Mouse (Mus musculus) brain, embryonic 14.5 days (tissue): ENCODE data around the gene Glyctk. TPM values are rescaled to one million over a fixed set of nuclear protein-coding genes. Genes with fewer than 3 reads are reported as not detected.

Experiments
- DNase-seq: peaks from one replicate; pipeline ENCODE4 v3.0.0-alpha.2; 2011; ENCODE audit warnings: low read depth
- CTCF ChIP-seq: fragments of 200-500 bp; IDR thresholded peaks from 2 replicates; pipeline ENCODE4 v1.5.1; 2012; ENCODE audit warnings: inconsistent platforms, mild to moderate bottlenecking, moderate library complexity, borderline replicate concordance; ENCODE audit not compliant: insufficient read depth, insufficient read length; ENCODE audit errors: extremely low read depth
- POLR2A ChIP-seq: fragments of 200-500 bp; IDR thresholded peaks from 2 replicates; pipeline ENCODE4 v1.6.1; 2012; ENCODE audit warnings: mild to moderate bottlenecking, inconsistent platforms, borderline replicate concordance; ENCODE audit not compliant: poor library complexity, insufficient read depth, insufficient read length, severe bottlenecking; ENCODE audit errors: extremely low read depth
- polyA plus RNA-seq: library from polyadenylated mRNA; depleted of rRNA; stranded (reverse); fragments of >200 nt; gene quantifications from 2 replicates; pipeline ENCODE4 v1.2.3, GENCODE M21; 2012

Glyctk gene
- polyA plus RNA-seq, 1 experiment: 1.3 TPM

- no peak for TF ChIP-seq CTCF
- TF ChIP-seq POLR2A: no peak
- no peak for DNase-seq
Observed at GRCm38 (mm10) chr9:106156921-106157622, 866 bp downstream of the Glyctk start.

DNA sequence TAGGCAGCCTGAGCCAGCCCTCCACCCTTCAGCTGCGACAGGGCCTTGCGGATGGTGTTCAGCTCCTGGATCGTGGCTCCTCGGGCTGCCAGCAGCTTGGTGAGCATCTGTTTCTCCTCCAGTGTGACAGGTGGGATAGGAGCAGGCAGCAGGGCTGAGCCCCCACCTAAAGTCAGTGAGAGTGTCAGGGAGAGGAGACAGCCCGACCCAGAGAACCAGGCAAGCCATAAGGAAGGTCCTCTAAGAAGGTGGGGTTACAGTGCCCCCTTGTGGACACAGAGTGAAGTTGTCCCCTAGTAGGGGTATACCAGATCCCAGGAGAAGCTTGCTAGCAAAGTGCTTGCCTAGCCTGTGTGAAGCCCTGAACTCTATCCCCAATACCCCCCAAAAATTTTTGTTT, 1.5 kb downstream of the Glyctk start:
- TF ChIP-seq POLR2A (no peak), CTCF (peak; percentile 89)
- peak; percentile 89 for DNase-seq

- no peak for TF ChIP-seq CTCF
- TF ChIP-seq POLR2A: no peak
- no peak for DNase-seq
Observed at GRCm38 (mm10) chr9:106154106-106154505, 3.8 kb downstream of the Glyctk start.

GRCm38 (mm10) chr9:106149399-106149754, 8.6 kb downstream of the Glyctk start:
- peak; percentile 45 for DNase-seq
- TF ChIP-seq CTCF (no peak), POLR2A (no peak)

GRCm38 (mm10) chr9:106148541-106149398, 9.2 kb downstream of the Glyctk start:
- TF ChIP-seq CTCF (0 out of 2 replicates have a peak, but pooled peaks have one; percentile 4), POLR2A (peak; percentile 38; the same call in 1 of the 2 replicates)
- peak; percentile 91 for DNase-seq

DNA sequence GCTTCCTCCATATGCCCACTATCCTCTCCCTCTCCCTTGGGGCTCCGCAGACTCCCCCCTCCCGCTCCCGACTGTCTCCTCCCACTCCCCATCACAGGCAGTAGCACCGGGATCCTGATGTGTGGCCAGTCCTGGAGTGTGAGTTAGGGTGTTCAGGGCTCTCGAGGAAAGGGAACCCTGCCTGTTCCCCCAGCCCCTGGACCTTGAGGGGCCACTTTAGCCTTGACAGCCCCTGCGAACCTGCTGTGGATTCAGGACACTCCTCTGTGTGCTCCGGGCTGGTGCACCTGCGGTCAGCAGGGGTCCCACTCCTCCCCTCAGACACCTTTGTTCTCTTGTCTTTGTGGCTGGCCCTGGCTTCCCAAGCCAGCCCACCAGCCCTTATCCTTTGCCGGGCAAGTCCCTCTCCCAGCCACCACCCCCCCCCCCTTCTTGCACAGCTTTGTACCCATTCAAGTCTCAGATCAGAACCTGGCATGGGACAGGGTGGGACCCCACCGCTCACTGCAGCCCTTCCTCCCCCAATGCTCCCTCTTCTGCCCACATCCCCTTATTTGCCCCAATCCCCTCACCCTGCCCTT, 10.0 kb downstream of the Glyctk start:
- peak; percentile 77 for DNase-seq
- TF ChIP-seq POLR2A (no peak; the same call in 1 of the 2 replicates), CTCF (no peak)

GRCm38 (mm10) chr9:106147281-106147680, 10.7 kb downstream of the Glyctk start:
- DNase-seq: no peak
- TF ChIP-seq CTCF (no peak), POLR2A (no peak)

DNA sequence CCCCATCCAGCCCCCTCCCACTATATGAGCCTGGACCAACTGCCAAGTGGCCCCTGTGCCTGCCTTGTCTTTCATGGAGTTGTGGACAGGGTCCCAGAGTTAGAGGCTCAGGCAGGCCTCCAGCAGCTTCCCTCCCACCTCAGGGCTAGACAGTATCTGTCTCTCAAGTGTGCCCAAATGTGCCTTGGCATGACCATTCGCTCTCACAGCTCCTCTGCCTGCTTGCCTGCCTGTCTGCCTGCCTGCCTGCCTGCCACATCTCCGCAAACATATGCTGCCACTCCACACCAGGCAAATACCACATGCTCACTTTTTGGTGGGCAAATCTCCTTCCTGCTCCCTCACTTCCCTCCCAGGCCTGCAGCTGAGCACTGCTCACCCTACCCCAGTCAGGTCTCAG, 12.4 kb downstream of the Glyctk start:
- TF ChIP-seq POLR2A: no peak
- TF ChIP-seq CTCF: no peak
- peak; percentile 87 for DNase-seq

DNA sequence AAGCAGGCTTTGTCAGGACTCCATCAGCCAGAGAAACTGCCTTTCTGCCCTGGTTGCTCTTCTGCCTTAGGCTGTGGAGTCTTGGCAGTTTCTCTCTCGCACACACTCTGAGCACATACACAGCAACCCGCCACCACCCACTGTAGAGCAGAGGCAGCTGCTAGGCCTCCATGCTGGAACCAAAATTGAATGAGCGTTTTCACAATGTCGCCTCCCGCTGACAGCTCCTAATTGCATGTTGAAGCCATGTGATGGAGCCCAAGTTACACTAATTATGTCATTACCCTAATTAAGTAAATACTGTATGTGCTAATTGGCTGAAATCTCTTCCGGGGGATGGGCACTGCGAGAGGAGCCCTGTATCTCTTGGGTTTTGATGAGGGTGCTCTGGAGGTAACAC, 13.8 kb downstream of the Glyctk start:
- TF ChIP-seq POLR2A (no peak), CTCF (no peak)
- peak; percentile 95 for DNase-seq

- TF ChIP-seq POLR2A: no peak
- TF ChIP-seq CTCF: no peak
- DNase-seq: peak; percentile 55
Observed at GRCm38 (mm10) chr9:106141955-106142354, 16.0 kb downstream of the Glyctk start.

GRCm38 (mm10) chr9:106139763-106140162, 18.2 kb downstream of the Glyctk start:
- TF ChIP-seq POLR2A: no peak
- TF ChIP-seq CTCF: no peak
- peak; percentile 94 for DNase-seq

GRCm38 (mm10) chr9:106137671-106138216, 20.2 kb downstream of the Glyctk start:
- no peak for TF ChIP-seq POLR2A
- TF ChIP-seq CTCF: no peak
- peak; percentile 64 for DNase-seq

GRCm38 (mm10) chr9:106130250-106130649, 27.7 kb downstream of the Glyctk start:
- no peak for DNase-seq

DNA sequence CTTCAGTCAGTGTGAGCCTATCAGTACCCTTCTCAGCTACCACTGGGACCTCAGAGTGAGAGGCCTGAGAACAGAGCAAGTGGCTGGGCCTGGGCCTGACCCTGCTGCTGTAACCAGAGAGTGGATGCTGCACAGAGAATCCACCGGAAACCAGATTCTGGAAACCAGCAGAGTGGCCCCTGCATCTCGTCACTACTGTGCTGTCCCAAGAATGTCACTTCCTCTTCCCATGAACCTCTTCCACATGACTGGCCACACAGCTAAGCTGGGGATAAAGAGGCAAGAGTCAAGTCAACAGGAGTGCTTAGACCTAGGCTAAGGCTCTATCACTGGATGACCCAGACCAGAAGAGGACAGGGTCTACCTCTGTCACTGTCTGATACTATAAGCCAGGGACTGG, 28.9 kb downstream of the Glyctk start:
- DNase-seq: no peak
- TF ChIP-seq POLR2A (no peak), CTCF (no peak)

More at GRCm38 (mm10) chr9:106130250-106130649, 27.7 kb downstream of the Glyctk start:
- TF ChIP-seq CTCF: no peak
- no peak for TF ChIP-seq POLR2A

GRCm38 (mm10) chr9:106126786-106127251, 31.1 kb downstream of the Glyctk start:
- TF ChIP-seq POLR2A (no peak), CTCF (no peak)
- peak; percentile 98 for DNase-seq
